Mouse (Mus musculus) layer of hippocampus, postnatal 14 days (tissue): ENCODE results near the gene Timp1. TPM values are rescaled to one million over a fixed set of nuclear protein-coding genes. Genes with fewer than 3 reads are reported as not detected.

Experiments used
- DNase-seq, 2 experiments: peaks; one replicate each; pipeline ENCODE4 v3.0.0; 2021 to 2022; ENCODE audit warnings: low spot score in 2 of 2, mixed read lengths in 1 of 2
- long read RNA-seq, 2 experiments: library from polyadenylated mRNA; stranded (forward); transcript quantifications; one replicate each; pipeline ENCODE4 v2.0.0; 2021
- total RNA-seq, 2 experiments: library from RNA; stranded (reverse); gene quantifications; 2 replicates each; pipeline ENCODE4 v1.2.3; 2021

Gene Timp1
- total RNA-seq, result under 1 TPM in 1 of 2 experiments, not detected in 1; 0.41 TPM
- long read RNA-seq, experiment 1, result 0 reads
- long read RNA-seq, experiment 2, result 0 reads

DNA sequence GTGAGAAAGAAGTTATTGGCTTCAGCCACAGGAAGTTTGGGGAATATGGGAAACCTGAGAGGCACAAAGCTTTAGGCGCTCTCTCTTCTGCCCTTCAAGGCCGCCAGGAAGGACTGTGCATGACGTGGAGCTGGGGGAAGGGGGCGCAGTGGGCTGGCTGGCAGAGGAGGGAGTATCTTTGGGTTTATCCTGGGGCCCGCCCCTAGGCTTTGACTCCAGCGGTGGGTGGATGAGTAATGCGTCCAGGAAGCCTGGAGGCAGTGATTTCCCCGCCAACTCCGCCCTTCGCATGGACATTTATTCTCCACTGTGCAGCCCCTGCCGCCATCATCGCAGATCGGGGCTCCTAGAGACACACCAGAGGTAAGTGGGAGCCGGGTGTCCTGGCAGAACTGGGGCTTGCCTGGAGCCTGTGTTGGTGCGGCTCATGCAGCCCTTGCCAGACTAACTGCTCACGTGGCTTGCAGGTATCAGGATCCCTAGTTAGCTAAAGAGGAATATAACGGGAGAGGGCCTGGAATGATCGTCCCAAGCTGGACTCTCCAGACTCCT, at the start of gene Timp1:
Gene Timp1 (plus strand): TSS at position 205 of the 552 bp plus-strand sequence.
- DNase-seq, result no peak

DNA sequence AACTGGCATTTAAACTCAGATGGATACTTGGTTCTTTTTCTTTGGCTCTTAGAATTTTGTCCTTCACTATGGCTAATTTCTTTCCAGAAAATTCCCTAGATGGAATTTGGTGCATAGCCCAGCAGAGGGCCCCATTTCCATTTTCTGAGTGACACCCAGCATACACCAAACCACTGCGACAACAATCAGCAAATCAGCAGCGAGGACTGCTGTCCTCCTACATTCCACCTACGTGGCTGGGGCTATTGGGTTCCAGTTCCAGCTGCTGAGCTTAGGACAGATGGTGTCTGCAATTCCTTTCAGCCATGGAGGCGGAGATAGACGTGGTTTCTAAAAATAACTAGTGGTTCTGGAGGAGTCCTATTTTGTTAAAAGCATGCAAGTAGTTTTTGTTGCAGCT, 41.0 kb upstream of the Timp1 start:
- peak; percentile 38 to 59 for DNase-seq

DNA sequence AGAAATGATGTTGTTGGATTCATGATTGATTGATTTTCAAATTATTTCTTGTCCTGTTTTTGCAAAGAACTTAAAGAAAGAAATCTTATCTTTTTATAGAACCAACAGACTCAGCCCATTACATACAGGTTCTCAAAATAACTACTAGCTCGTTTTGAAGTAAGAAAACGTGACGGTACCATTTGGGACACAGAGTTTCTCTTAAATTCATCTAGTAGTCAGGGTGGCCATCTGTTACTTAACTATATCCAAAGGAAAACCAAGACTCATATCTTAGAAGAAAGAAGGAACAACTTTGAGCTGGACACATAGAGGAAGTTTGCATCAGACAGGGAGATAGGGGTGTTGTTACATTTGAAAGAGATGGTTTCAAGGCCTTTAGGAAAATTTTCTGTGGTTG, 22.7 kb upstream of the Timp1 start:
- DNase-seq, result no peak

DNA sequence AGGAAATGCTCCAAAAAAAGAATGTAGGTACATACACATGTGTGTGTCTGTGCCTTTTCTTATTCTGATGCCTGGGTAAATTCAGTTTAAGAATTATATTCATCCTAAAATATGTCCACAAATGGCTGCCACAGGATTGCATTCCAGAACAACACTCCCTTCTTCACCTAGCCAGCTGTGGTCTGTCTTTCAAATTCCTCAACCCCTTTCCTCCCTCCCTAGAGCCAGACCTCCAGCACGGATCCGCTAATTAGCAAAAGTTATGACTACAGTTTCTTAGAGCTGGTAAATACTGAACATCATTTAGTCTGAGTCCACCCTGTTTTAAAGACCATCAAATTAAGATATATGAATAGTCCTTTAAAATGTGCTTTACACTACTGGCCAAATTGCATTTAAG, 22.1 kb upstream of the Timp1 start:
- no peak for DNase-seq

DNA sequence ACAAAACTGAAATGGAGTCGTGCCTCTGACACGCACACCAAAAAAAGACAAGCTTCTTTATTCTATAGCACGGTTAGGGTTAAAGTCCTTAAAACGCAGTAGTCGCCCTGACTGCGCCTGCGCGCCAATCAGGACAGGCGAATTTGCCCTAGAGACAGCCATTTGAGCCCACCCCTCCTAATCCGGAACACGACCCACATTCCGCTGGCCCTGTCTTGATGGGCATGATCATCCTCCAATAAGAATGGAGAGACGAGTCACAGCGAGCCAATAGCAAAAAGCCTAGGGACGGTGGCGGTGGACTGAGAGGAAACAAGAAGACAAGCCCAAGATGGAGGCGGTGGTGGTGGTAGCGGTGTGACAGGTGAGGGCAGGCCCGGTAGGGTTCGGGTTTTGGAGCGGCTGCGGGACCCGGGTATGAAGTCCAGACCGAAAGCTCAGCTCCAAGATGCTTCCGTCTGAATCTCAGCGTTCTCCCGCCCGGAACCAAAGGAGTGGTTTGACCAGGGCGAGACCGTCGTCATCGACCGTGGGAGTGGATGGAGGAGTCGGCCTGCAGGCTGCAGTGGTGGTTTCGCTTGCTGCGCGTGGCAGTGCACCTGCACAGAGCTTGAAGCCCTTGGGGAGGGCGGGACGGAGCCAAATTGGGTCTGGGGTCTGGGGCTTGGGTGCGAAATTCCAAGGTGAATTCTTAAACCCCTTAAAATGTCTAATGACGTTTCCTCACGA, 21.5 kb upstream of the Timp1 start:
- DNase-seq, result peak; percentile 89 to 97

DNA sequence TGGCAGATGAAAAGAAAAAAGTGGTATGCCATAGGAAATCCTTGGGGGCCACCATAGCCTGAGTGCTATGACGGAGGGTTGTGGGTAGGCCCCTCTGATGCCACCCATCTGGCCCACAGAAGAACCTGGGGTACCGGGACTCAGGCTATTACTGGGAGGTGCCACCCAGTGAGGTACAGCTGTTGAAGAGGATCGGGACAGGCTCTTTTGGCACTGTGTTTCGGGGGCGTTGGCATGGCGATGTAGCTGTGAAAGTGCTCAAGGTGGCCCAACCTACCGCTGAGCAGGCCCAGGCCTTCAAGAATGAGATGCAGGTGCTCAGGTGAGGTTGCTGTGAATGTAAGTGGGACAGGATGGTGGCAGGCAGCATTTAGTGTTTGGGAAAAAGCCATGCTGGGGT, 16.2 kb upstream of the Timp1 start:
- DNase-seq, result no peak

DNA sequence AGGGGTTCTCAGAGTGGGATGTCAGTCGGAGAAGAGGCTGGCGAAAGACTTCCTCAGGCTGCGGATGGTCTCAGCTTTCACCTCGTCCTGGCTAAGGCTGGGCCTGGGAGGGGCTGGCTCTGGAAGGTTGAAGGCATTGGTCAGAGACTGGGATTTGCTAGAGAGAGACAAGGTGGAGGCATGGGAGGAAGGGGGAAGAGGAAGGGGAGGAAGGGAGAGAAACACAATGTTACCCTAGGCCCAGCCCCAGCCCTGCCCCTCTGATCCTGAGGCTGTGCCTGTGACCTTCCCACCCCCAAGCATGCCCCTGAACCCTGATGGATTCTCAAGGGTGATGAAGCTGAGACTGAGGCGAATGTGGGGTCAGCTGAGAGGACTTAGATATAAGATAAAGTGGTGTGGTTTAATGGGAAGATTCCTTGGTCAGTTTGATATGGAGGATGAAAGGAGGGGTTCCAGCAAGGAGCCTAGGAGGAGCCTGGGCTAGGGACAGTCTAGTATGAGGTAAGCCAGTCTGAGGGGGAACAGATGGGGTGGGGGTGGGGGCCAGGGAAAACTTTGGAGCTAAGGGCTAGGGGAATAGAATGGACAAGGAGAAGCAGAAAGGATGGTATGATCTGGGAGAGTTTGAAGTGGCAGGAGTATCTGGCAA, 8.4 kb upstream of the Timp1 start:
- no peak for DNase-seq

DNA sequence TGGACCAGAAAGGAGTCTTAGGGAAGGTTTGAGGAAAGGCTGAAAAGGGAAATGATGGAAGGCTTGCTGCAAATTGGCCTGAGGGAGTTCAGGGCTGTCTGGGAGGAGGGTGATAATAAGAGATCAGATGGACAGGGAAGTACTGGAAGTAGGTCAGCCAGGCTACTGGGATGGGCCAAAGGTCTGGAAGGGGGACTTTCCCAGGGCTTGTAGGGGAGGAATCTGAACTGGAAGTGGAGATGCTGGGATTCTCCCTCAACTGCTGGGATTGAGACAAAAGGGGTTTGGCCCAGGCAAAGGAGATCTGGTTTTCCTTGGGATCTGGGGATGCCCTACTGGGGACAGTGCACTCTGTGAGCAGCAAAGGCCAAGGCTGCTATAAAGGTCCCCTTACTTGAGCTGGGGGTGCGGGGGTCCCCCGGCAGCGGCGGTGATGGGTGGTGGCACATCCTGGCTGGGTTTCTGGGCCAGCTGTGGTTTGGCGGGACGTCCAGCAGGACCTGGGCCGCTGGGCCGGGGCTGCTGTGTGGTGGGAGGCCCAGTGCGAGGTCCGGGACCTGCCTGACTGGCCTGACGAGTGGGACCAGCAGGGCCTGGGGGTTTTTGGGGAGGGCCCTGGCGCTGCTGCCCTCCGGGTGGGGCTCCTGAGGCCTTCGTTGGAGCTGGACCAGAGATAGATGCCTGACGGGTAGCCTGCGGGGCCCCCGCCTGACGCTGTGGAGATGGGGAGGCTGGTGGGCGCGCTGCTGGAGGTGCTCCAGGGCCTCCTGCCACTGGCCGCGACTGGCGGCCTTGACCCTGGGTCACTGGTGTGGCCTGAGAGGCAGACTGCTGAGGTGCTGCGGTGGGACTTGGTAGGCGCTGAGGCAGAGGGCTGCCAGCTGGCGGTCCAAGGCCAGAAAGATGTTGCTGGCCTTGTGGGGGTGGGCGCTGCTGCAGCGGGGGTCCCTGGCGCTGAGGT, 7.6 kb upstream of the Timp1 start:
- no peak for DNase-seq

DNA sequence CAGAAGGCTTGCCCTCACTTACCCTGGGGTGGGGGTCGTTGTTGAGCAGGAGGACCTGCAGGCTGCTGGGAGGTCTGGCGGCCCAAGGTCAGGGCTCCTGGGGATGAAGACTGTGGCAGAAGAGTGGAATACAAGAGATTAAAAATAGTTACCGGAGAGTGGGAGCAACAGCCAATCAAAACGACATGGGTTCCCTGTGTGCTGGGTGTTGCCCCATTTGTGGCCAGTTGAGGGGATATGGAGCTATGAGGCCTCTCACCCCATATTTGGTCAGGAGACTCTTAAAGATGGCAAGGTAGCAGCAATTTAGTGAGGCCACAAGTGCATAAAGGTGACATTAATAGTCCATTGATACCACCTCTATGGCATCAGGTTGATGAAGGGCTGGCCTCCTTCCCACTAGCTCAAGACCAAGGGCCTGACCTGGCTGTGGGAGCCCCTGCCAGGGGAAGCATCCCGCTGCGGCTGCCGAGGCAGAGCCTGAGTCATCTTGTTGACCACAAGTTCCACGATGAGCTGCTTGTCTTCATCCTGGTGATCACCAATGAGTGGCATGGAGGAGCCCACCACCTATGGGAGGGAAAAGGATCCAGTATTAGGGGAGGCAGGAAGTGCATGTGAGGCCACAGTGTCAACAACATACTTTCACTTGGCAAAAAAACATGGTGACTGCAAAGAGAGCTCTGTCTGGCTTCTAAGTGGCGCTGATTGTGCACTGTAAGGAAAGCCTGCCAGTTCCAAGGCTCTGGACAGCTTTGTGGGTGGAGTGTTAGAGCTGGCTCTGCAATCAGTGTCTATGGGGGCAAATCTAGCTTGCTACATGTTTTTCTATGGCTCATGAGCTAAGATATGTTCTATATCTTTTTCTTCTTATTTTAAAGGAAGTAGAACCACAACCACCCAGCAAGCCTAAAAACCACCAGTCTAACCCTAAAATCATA, 6.5 kb upstream of the Timp1 start:
- no peak for DNase-seq

DNA sequence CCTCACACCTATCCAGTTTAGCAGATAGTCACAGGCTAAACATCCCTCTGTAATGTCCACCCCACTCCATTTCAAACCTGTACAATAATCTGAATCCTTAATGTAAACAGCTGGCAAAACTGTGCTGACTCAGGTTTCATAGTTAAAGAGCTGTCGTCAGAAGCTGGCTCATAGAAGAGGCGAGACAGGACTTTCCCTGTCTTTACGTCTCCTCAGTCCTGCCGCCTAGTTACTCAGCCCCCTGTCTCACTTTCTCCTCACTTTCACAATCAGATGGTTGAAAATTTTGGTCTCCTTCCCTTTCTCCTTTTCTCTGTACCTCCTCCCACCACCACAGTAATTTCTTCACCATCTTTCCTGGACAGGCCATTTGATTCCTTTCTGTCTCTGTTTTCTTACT, 1.9 kb upstream of the Timp1 start:
- no peak for DNase-seq

DNA sequence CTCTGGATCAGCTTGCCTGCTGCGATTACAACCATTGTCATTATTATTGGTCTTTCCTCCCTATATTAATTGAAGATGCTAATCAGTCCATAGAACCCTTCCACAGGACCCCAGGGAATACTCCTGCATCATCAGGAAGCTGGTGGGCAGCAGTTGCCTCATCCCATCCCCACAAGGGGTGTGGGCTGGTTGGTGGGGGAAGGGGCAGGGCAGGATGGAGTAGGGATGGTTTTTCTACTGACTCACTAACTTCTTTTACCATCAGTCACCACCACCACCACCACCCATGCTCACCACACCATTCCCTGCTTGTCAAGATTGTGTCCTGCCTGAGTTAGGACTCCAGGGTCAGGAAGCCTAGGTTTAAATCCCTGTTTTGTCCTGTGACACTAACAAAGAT, 763 bp upstream of the Timp1 start:
- no peak for DNase-seq

DNA sequence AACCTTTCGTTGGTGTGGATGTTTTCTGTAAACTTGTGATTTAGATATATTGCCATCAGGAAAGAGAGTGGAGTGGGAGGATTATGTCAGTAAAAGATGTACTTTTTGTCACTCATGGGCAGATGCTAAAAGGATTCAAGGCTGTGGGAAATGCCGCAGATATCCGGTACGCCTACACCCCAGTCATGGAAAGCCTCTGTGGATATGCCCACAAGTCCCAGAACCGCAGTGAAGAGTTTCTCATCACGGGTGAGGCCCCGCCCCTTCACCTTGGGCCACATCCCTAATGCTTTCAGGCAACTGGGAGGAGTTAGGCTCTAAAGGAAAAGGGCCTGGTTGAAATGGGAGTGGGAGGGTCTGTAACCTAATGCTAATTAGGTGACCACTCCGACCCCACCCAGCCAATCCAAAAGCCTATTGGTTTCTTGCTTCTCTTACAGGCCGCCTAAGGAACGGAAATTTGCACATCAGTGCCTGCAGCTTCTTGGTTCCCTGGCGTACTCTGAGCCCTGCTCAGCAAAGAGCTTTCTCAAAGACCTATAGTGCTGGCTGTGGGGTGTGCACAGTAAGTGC, 3.0 kb downstream of the Timp1 start:
- peak in 1 of 2 experiments; percentile 26 for DNase-seq

DNA sequence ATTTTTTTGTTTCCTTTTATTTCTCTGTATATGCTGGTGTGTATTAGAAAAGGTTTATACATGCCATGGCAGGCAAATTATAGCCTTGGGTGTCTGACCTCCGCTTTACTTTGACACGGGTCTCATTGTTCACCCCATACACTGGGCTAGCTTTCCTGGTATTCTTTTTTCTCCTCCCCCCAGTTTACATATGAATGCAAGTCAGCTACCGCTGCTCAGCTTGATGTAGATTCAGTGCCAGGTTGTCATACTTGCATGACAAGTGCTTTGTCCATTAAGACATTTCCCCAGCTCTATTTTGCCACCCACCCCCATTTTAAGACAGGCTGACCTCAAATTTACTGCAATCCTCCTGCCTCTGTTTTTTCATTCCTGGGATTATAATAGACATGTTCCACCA, 5.3 kb downstream of the Timp1 start:
- DNase-seq, result no peak

DNA sequence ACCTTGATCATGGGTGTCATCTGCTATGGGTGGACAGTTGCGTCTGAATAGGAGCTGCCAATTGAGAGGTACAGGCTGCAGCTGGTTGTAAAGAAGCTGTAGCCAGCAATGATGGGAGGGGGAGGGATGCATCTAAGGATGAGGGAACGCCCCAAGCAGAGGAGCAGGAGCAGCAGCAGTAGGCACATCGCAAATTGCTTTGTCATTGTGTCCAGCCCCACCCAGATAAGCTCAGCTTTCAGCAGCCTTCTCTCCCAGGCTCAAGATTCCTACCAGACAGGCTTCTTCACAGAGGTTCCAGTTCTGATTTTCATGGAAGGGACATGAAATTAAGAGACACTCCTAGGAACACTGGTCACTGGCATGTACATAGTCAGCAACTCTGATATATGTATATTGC, 40.1 kb downstream of the Timp1 start:
- no peak for DNase-seq

DNA sequence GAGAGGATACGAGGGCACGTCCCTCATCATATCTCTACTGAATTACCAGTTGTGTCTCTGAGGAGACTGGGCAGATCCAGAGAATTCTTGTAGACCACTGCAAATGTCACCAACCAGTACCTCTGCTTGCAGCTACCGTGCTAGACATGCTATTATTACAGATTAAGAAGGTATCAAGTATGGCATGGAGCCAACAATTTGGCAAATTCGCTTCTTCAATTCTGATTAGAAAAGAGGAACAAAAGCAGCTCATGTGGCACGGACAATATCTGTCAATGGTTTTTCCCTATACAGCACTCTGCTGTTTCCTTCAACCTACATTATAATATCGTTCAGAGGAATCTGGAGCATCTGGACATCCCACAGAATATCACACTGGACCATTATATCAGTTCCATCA, 43.8 kb downstream of the Timp1 start:
- DNase-seq, result no peak

DNA sequence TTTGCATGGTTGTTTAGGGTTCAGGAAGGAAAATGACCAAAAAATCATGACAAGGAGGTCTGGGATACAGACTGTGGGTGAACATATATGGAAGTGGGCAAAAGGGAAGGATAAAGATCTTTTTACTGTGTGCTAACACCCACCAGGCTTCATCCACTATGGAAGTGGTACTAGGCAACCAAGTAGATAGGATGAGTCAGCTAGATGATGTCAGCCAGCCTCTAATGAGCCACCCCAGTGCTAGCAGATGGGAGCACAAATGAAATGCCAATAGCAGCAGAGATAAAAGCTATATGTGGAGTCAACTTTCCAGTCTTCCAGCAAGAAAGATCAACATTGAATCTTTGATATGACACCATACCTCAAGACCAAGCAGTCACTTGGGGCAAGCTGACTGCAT, 45.1 kb downstream of the Timp1 start:
- no peak for DNase-seq

DNA sequence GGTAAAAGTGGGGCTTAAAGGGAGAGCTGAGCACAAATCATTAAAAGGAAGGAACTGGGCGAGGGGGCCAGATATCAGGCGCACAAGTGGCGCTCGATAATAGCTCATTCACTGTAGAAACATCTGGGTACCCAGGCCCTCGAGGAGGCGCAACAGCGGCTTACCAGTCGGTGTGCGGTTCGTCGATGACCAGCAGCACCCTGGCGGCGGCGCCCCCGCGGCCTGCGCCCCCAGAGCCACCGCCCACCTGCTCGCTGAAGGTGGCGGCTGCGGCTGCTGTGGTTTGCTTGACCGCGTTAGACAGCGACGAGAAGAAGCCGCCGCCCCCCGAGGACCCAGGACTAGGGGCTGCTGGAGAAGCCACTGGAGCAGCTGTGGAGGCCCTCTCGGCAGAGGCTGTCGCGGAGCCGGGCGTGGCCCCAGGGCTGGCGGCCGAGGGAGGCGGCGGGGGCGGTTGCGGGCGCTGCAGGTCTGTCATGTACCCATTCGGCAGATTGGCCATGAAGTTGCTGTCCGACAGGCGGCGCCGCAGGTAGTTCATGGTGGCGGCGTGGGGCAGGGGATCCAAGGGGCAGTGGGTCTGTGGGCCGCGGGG, 50.4 kb downstream of the Timp1 start:
- DNase-seq, result peak; percentile 11 to 18

DNA sequence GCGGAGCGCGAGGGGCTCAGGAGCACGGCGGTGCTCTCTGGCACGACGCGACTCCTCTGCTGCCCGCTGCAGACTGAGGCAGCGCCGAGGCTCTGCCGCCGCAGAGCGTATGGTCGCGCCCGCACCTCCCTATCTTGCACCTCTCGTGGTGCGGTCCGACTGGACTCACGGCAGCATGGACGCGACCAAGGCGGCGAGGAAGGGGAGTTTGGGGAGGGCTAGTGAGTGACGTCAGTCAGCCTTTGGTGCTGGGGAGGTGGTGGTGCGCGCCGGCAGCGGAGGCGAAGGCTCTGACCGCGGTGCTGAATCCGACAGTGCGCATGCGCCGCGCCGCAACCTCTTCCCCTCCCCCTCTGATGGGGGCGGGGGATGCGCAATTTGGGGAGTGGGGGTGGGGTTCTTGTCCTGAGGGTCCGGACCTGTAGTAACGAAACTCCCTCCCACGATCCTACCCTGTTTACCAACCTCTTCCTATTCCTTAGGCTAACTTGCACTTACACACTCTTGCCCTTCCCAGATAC, 50.9 kb downstream of the Timp1 start, which contains the start of gene Syn1:
Gene Syn1 (minus strand): TSS at position 161 of the 521 bp plus-strand sequence.
- DNase-seq, result peak; percentile 65 to 87

DNA sequence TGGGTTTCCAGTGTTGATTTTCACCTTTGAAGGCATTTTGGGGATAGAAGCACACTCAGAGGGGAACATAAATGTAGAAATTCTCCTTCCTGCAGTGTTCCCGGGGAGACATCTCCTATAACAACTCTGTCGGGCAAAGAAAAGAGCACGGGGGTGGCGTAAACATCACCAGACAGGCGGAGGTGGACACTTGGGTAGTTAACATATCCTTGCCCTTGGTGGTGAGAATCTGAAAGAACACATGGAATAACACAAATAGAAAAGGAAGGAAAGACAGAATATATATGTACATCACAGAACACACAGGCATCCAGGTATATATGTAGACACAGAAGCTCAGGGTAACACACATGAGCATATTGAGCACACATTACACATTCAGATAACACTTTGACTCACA, 51.4 kb downstream of the Timp1 start:
- DNase-seq, result no peak
